Mouse (Mus musculus): Measurements from ENCODE around the gene Ppp1r3f.

Gene Ppp1r3f

GRCm38 (mm10) chrX:7524961-7525360 lies 49.1 kb downstream of the Ppp1r3f start:
- DNase-seq, result no peak

Measured in cerebellum, postnatal 10 days (tissue).